Mouse (Mus musculus): ENCODE results near the gene Pnma1. TPM values are rescaled to one million over a fixed set of nuclear protein-coding genes. Genes with fewer than 3 reads are reported as not detected.

Pnma1 gene
- polyA plus RNA-seq (2012; rRNA removed), result 0.09 and 0.10 TPM in 2 replicates
- polyA plus RNA-seq (2014; fragmentation: Nextera tagmentation; extraction: Ambion mirVana), result 0.05 and 0.11 TPM in 2 replicates

DNA sequence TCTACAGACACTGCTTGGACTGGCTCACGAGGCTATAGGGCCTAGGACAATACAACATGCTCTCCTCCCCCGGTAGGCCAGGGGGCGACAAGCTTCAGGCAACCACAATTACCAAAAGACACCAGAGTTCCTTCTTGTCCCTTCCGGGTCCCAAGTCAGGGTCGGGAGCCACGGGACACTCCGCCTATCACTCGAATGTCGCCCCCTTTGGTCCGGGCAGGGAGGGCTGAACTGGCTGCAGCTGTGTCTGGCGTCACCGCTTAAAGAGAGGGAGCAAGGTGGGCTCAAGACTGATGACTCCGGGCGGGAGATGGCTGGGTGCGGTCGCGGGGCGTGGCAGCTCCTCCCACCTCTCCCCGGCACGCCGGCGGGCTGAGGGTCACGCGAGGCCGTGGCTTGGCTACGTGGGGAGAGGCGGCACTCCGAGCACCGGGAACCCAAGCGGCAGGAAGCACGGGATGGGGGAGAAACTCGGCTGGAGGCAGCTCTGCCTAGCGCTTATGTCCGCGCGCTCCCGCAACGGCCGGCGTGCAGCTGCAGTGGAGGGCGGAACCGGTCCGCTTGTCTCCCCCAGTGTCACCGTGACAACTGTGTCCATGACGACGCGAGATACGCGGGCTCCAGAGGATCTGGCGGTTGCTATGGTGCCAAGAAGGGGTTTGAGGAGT, at the start of gene Pnma1:
Gene Pnma1 (minus strand): TSS at position 536 of the 668 bp plus-strand sequence.
- H3K4me2 ChIP-seq (ENCODE audit: low read depth), result peak within 1 kb of the TSS; percentile 94
- no peaks in the 10 kb centered on the region for H3K9me3 ChIP-seq (ENCODE audit: control insufficient read depth, low read length)
- peaks cover 46 to 47% of the 10 kb centered on the region in 2 experiments for H3K4me1 ChIP-seq (replicated peaks; ENCODE audit: control insufficient read depth in 2 of 2, insufficient read depth in 2 of 2, low read length in 1 of 2)
- 4% methylated on average over 50 of the region's 50 CpGs for WGBS (ENCODE audit: insufficient replicate concordance)
- H3K27ac ChIP-seq, result peak within 1 kb of the TSS; percentile 32
- ATAC-seq (ENCODE audit: insufficient read depth) (peak; percentile 62), DNase-seq (ENCODE audit: low read depth in 3 of 3, low spot score in 3 of 3) (peak; percentile 76 to 83 (median 78))
- H3K9ac ChIP-seq (replicated peaks), result peak within 1 kb of the TSS; percentile 62
- no peaks in the 10 kb centered on the region for H3K27me3 ChIP-seq (ENCODE audit: control insufficient read depth, insufficient read depth, low read length)
- TF ChIP-seq CTCF (IDR thresholded peaks at IDR 0.05; ENCODE audit: low read depth), result peak; percentile 55
- TF ChIP-seq EP300 (IDR thresholded peaks at IDR 0.05; ENCODE audit: low read depth), result no peak
- H3K4me3 ChIP-seq (ENCODE audit: insufficient read depth in 1 of 2, low read depth in 2 of 2, low read length in 2 of 2), result peak within 1 kb of the TSS; percentile 40 to 60
- H3K36me3 ChIP-seq (replicated peaks; ENCODE audit: control insufficient read depth, insufficient read depth, low read depth), result peaks cover 18% of the 10 kb centered on the region

GRCm38 (mm10) chr12:84195195-84195594, 46.9 kb upstream of the Pnma1 start:
- no peak overlapping the region for H3K4me3 ChIP-seq (ENCODE audit: insufficient read depth in 1 of 2, low read depth in 2 of 2, low read length in 2 of 2)
- no peak overlapping the region for H3K9ac ChIP-seq (replicated peaks)
- H3K36me3 ChIP-seq (replicated peaks; ENCODE audit: control insufficient read depth, insufficient read depth, low read depth), result no peaks in the 10 kb centered on the region
- H3K9me3 ChIP-seq (ENCODE audit: control insufficient read depth, low read length), result no peaks in the 10 kb centered on the region
- H3K27ac ChIP-seq, result no peak overlapping the region
- peak overlapping the region; percentile 87; the same call in 1 of the 2 replicates for H3K4me2 ChIP-seq (ENCODE audit: low read depth)
- ATAC-seq (ENCODE audit: insufficient read depth), result no peak
- no peaks in the 10 kb centered on the region for H3K27me3 ChIP-seq (ENCODE audit: control insufficient read depth, insufficient read depth, low read length)
- DNase-seq (ENCODE audit: low read depth in 3 of 3, low spot score in 3 of 3), result no peak
- peaks cover 27 to 44% of the 10 kb centered on the region in 2 experiments for H3K4me1 ChIP-seq (replicated peaks; ENCODE audit: control insufficient read depth in 2 of 2, insufficient read depth in 2 of 2, low read length in 1 of 2)
- WGBS (ENCODE audit: insufficient replicate concordance), result 37% methylated on average over 6 of the region's 6 CpGs
- TF ChIP-seq EP300 (IDR thresholded peaks at IDR 0.05; ENCODE audit: low read depth), result no peak
- no peak for TF ChIP-seq CTCF (IDR thresholded peaks at IDR 0.05; ENCODE audit: low read depth)

GRCm38 (mm10) chr12:84194400-84195109, 46.3 kb upstream of the Pnma1 start:
- Histone ChIP-seq H3K4me1 (replicated peaks; ENCODE audit: control insufficient read depth in 2 of 2, insufficient read depth in 2 of 2, low read length in 1 of 2) (peaks cover 34 to 50% of the 10 kb centered on the region in 2 experiments), H3K4me3 (ENCODE audit: insufficient read depth in 1 of 2, low read depth in 2 of 2, low read length in 2 of 2) (peak overlapping the region; percentile 80 to 98), H3K9me3 (ENCODE audit: control insufficient read depth, low read length) (no peaks in the 10 kb centered on the region), H3K4me2 (ENCODE audit: low read depth) (peak overlapping the region; percentile 87), H3K27ac (peak overlapping the region; percentile 85), H3K9ac (replicated peaks) (peak overlapping the region; percentile 99), H3K36me3 (replicated peaks; ENCODE audit: control insufficient read depth, insufficient read depth, low read depth) (no peaks in the 10 kb centered on the region; the same call in 1 of the 2 replicates), H3K27me3 (ENCODE audit: control insufficient read depth, insufficient read depth, low read length) (no peaks in the 10 kb centered on the region)
- 3% methylated on average over 13 of the region's 13 CpGs for whole genome bisulfite sequencing (ENCODE audit: insufficient replicate concordance)
- TF ChIP-seq EP300 (IDR thresholded peaks at IDR 0.05; ENCODE audit: low read depth) (no peak), CTCF (IDR thresholded peaks at IDR 0.05; ENCODE audit: low read depth) (no peak)
- no peak for ATAC-seq (ENCODE audit: insufficient read depth)
- no peak for DNase-seq (ENCODE audit: low read depth in 3 of 3, low spot score in 3 of 3)

DNA sequence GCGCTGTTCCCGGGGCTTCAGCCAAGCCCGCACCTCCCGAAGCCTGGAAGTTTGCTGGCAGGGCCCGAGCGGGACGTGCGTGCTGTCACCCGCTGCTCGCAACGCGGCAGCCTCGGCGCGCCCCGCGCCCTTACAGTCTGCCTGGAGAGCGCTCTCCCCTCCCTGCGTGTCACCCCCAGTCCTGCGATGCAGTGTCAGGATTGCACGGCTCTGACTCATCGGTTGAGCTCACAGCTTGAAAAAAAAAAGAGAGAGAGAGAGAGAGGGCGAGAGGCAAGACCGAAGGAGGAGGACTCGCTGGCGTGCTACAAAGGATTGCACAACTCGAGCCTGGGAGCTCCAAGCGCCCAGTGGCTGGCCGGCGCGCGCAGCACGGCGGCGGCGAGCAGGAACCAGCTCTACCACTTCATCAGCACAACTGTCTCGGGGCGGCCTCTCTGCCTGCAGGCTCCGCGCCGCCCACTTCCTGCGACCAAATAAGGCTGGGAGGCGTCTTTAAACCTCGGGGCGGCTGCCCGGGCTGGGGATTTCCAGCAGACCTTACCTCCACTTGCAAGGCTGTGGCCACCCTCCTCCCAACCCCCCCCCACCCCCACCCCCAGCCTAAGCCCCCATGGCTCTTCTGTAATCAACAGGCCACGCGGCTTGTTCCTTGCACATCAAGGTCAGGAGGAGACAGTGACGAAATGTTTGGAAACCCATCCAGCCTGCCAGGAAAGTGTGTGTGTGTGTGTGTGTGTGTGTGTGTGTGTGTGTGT, 45.5 kb upstream of the Pnma1 start:
- WGBS (ENCODE audit: insufficient replicate concordance), result under 1% methylated on average over 48 of the region's 49 CpGs
- TF ChIP-seq EP300 (IDR thresholded peaks at IDR 0.05; ENCODE audit: low read depth) (peak; percentile 60), CTCF (IDR thresholded peaks at IDR 0.05; ENCODE audit: low read depth) (peak; percentile 14; the same call in 1 of the 2 replicates)

More for the DNA sequence above, 45.5 kb upstream of the Pnma1 start:
- peak overlapping the region; percentile 85 for H3K27ac ChIP-seq
- H3K36me3 ChIP-seq (replicated peaks; ENCODE audit: control insufficient read depth, insufficient read depth, low read depth), result no peaks in the 10 kb centered on the region; the same call in 1 of the 2 replicates
- no peaks in the 10 kb centered on the region for H3K27me3 ChIP-seq (ENCODE audit: control insufficient read depth, insufficient read depth, low read length)
- DNase-seq (ENCODE audit: low read depth in 3 of 3, low spot score in 3 of 3) (peak; percentile 85 to 89 (median 88)), ATAC-seq (ENCODE audit: insufficient read depth) (peak; percentile 84)
- no peaks in the 10 kb centered on the region for H3K9me3 ChIP-seq (ENCODE audit: control insufficient read depth, low read length)
- peak overlapping the region; percentile 80 to 98 for H3K4me3 ChIP-seq (ENCODE audit: insufficient read depth in 1 of 2, low read depth in 2 of 2, low read length in 2 of 2)
- H3K4me1 ChIP-seq (replicated peaks; ENCODE audit: control insufficient read depth in 2 of 2, insufficient read depth in 2 of 2, low read length in 1 of 2), result peaks cover 40 to 54% of the 10 kb centered on the region in 2 experiments
- H3K9ac ChIP-seq (replicated peaks), result peak overlapping the region; percentile 99
- peak overlapping the region; percentile 87 for H3K4me2 ChIP-seq (ENCODE audit: low read depth)
